ENCODE assay signal across 8 mouse cellular contexts in the genomic region with DNA sequence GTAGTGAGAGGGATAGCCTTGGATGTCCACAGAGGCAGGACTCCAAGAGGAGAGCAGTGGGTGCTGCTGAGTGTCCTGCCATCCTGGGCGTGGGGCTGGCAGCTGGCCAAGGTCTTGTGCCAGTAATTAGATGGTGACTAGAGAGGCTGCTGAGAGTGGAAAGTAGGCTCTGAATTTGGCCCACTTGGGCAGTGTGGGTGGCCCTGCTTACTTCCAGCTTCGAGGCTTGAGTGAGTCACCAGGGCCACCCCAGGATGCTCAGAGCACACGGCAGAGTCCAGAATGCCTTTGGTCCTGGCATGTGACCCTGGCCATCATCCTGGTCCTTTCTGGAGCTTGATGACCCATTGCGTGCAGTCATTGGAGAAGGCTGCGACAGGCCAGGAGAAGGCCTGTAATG. TPM values are rescaled to one million over a fixed set of nuclear protein-coding genes. Genes with fewer than 3 reads are reported as not detected.
DNase-seq lines count a peak whose midpoint lies in the region; ATAC-seq lines count a peak whose summit lies in the region.

No protein-coding gene starts in this region.

- H3K36me3 ChIP-seq in forebrain, embryonic 10.5 days (replicated peaks): no peaks in the 10 kb centered on the region
- H3K36me3 ChIP-seq in liver, embryonic 12.5 days: no peaks in the 10 kb centered on the region

- H3K9ac ChIP-seq in liver, embryonic 12.5 days: no peak overlapping the region

- H3K9me3 ChIP-seq in forebrain, embryonic 10.5 days: no peaks in the 10 kb centered on the region
- no peaks in the 10 kb centered on the region for H3K9me3 ChIP-seq in liver, embryonic 12.5 days (replicated peaks)

- H3K4me3 ChIP-seq in forebrain, embryonic 10.5 days: no peak overlapping the region
- H3K4me3 ChIP-seq in liver, embryonic 12.5 days: no peak overlapping the region

- H3K27ac ChIP-seq in forebrain, embryonic 10.5 days: no peak overlapping the region
- H3K27ac ChIP-seq in liver, embryonic 12.5 days: no peak overlapping the region

- H3K27me3 ChIP-seq in forebrain, embryonic 10.5 days (ENCODE audit: poor library complexity, severe bottlenecking): no peaks in the 10 kb centered on the region
- H3K27me3 ChIP-seq in liver, embryonic 12.5 days (replicated peaks): no peaks in the 10 kb centered on the region

- no peak overlapping the region for H3K4me2 ChIP-seq in liver, embryonic 12.5 days

- 84% methylated on average over 5 of the region's 5 CpGs for WGBS in forebrain, embryonic 10.5 days
- WGBS in liver, embryonic 12.5 days (ENCODE audit: insufficient replicate concordance): 77% methylated on average over 5 of the region's 5 CpGs

- H3K4me1 ChIP-seq in forebrain, embryonic 10.5 days: peaks cover 43% of the 10 kb centered on the region
- H3K4me1 ChIP-seq in liver, embryonic 12.5 days: no peaks in the 10 kb centered on the region; the same call in 1 of the 2 replicates

- ATAC-seq in liver, embryonic 12.5 days: no peak

- DNase-seq in adrenal gland, adult (ENCODE audit: inconsistent age in 2 of 2, low spot score in 1 of 2): peak; percentile 57 to 84
- no peak for DNase-seq in adrenal gland, postnatal 4 days (ENCODE audit: low spot score in 2 of 2)
- DNase-seq in adrenal gland, postnatal 10 days: peak; percentile 76
- DNase-seq in gastrocnemius, postnatal 10 days: peak; percentile 56
- DNase-seq in lung, postnatal 10 days: peak; percentile 55
- DNase-seq in forebrain, embryonic 10.5 days (ENCODE audit: extremely low spot score, low spot score): no peak
- no peak for DNase-seq in layer of hippocampus, adult 9-11 months

RNA-seq across cellular contexts. Expression of gene Parva, which starts 31.1 kb away (rescaled TPM):
- 100 to 1,000 TPM; 106 to 136 TPM for total RNA-seq in adrenal gland, postnatal 4 days (2021)
- 100 to 1,000 TPM in 1 of 2 experiments, 10 to 100 TPM in 1; 84.3 to 105 TPM for total RNA-seq in adrenal gland, postnatal 10 days (2021)
- 10 to 100 TPM; 49.1 to 53.7 TPM for total RNA-seq in gastrocnemius, postnatal 10 days (2021)
- 51.6 and 54.7 TPM in 2 replicates for polyA plus RNA-seq in forebrain, embryonic 10.5 days (2016; fragmentation: Nextera tagmentation; extraction: Ambion mirVana)
- polyA plus RNA-seq in liver, embryonic 12.5 days (2016; fragmentation: Nextera tagmentation; extraction: Ambion mirVana): 13.2 and 13.6 TPM in 2 replicates

Comparison
In these comparisons a context has a peak if more than half of its experiments do, and no peak if none do; other contexts are left out.
1. DNase-seq: peak in adrenal gland, adult (2 of 2), adrenal gland, postnatal 10 days (single experiment), gastrocnemius, postnatal 10 days (single experiment) and lung, postnatal 10 days (single experiment); none in adrenal gland, postnatal 4 days (0 of 2), forebrain, embryonic 10.5 days (single experiment) and layer of hippocampus, adult 9-11 months (single experiment).